In genomic region chr17:47936591-47936990, GRCm38 (mm10) we compare ENCODE assay signal across 21 mouse cellular contexts. TPM values are rescaled to one million over a fixed set of nuclear protein-coding genes. Genes with fewer than 3 reads are reported as not detected.
A peak's percentile ranks its signal among the peaks of the same experiment; 100 is the strongest.
DNase-seq lines count a peak whose midpoint lies in the region; ATAC-seq and TF ChIP-seq lines count a peak whose summit lies in the region.
"Had no signal": no experiment of that assay in that cellular context is flagged by ENCODE, and none has a peak within 500 bp of the region (broad histone marks: within the 10 kb centered on the region; RNA-seq: fewer than 3 reads in every experiment).

No protein-coding gene starts in this region.

- TF ChIP-seq CTCF in liver, adult 2 months (IDR thresholded peaks at IDR 0.05; ENCODE audit: low read depth, low read length) = no peak
- TF ChIP-seq CTCF in liver, postnatal 0 days (IDR thresholded peaks at IDR 0.05; ENCODE audit: low read depth) = no peak

- no peaks in the 10 kb centered on the region for H3K36me3 ChIP-seq in liver, adult 2 months (ENCODE audit: control insufficient read depth, insufficient read depth, low read length)
- H3K36me3 ChIP-seq in liver, embryonic 12.5 days = no peaks in the 10 kb centered on the region
- no peaks in the 10 kb centered on the region for H3K36me3 ChIP-seq in liver, postnatal 0 days (replicated peaks; ENCODE audit: insufficient read depth, low read length)
- H3K36me3 ChIP-seq: G1E had no signal

- no peak for TF ChIP-seq EP300 in liver, postnatal 0 days (IDR thresholded peaks at IDR 0.05; ENCODE audit: low read depth)

- H3K27me3 ChIP-seq in liver, adult 2 months (ENCODE audit: control insufficient read depth, insufficient read depth, low read length) = no peaks in the 10 kb centered on the region
- peaks cover 4% of the 10 kb centered on the region; the same call in 1 of the 2 replicates for H3K27me3 ChIP-seq in liver, embryonic 12.5 days (replicated peaks)
- H3K27me3 ChIP-seq in liver, postnatal 0 days (ENCODE audit: insufficient read depth, low read length) = no peaks in the 10 kb centered on the region
- H3K27me3 ChIP-seq: CH12.LX had no signal

- H3K4me1 ChIP-seq in liver, adult 2 months (ENCODE audit: control insufficient read depth, insufficient read depth, low read length) = no peaks in the 10 kb centered on the region
- no peaks in the 10 kb centered on the region for H3K4me1 ChIP-seq in liver, embryonic 12.5 days
- no peaks in the 10 kb centered on the region; the same call in 1 of the 2 replicates for H3K4me1 ChIP-seq in liver, postnatal 0 days (ENCODE audit: insufficient read depth)

- no peaks in the 10 kb centered on the region for H3K79me2 ChIP-seq in liver, adult 2 months (ENCODE audit: control insufficient read depth, insufficient read depth, low read length)

- 58% methylated on average over 4 of the region's 4 CpGs for WGBS in liver, adult 2 months
- 76% methylated on average over 4 of the region's 4 CpGs for WGBS in liver, embryonic 12.5 days (ENCODE audit: insufficient replicate concordance)
- WGBS in liver, postnatal 0 days (ENCODE audit: insufficient replicate concordance) = 81% methylated on average over 4 of the region's 4 CpGs

- no peak overlapping the region for H3K9ac ChIP-seq in liver, adult 2 months (ENCODE audit: low read depth, low read length)
- H3K9ac ChIP-seq in liver, embryonic 12.5 days = no peak overlapping the region
- no peak overlapping the region for H3K9ac ChIP-seq in liver, postnatal 0 days (replicated peaks)

- no peak overlapping the region for H3K4me2 ChIP-seq in liver, embryonic 12.5 days
- H3K4me2 ChIP-seq in liver, postnatal 0 days (ENCODE audit: low read depth, low read length) = no peak overlapping the region

- peak; percentile 52 for DNase-seq in liver, adult 2 months (ENCODE audit: extremely low read depth, low read depth, low spot score)
- no peak for DNase-seq in liver, postnatal 0 days
- no peak for DNase-seq in liver
- peak; percentile 67 for DNase-seq in fat pad, adult 2 months (ENCODE audit: extremely low read depth, low read depth, low spot score)
- no peak for DNase-seq in cerebellum, adult 18-20 months
- DNase-seq: adrenal gland, adult 2 months; adrenal gland, adult 8-10 months; adrenal gland, postnatal 10 days; adrenal gland, postnatal 14 days; adrenal gland, postnatal 25 days; adrenal gland, postnatal 36 days; B cell, adult 2 months; cerebellum, adult 11 months; cerebellum, adult 11-12 months; cerebellum, adult 2 months had no signal

- TF ChIP-seq POLR2A in liver, adult 2 months (IDR thresholded peaks at IDR 0.05; ENCODE audit: extremely low read depth, insufficient read depth, low read length) = no peak

- H3K4me3 ChIP-seq in liver, adult 2 months (ENCODE audit: insufficient read depth, low read depth, low read length) = no peak overlapping the region
- no peak overlapping the region for H3K4me3 ChIP-seq in liver, embryonic 12.5 days
- H3K4me3 ChIP-seq in liver, postnatal 0 days (ENCODE audit: low read depth, low read length) = no peak overlapping the region

- no peaks in the 10 kb centered on the region for H3K9me3 ChIP-seq in liver, embryonic 12.5 days (replicated peaks)
- no peaks in the 10 kb centered on the region for H3K9me3 ChIP-seq in liver, postnatal 0 days (ENCODE audit: low read length)

- H3K27ac ChIP-seq in liver, adult 2 months (replicated peaks; ENCODE audit: insufficient read depth, low read depth, low read length) = no peak overlapping the region
- H3K27ac ChIP-seq in liver, embryonic 12.5 days = no peak overlapping the region
- H3K27ac ChIP-seq in liver, postnatal 0 days (ENCODE audit: low read depth) = no peak overlapping the region

- no peak for ATAC-seq in liver, embryonic 12.5 days
- ATAC-seq in liver, postnatal 0 days = peak; percentile 44
- ATAC-seq: activated CD4-positive, CD25-positive, alpha-beta regulatory T cell, adult 4 months; CD4-positive, CD25-positive, alpha-beta regulatory T cell, adult 4 months; Patski had no signal

RNA-seq across cellular contexts. Expression of gene Foxp4, which starts 12.1 kb away (rescaled TPM):
- 2.0 and 4.1 TPM in 2 replicates for total RNA-seq in liver, adult 2 months (2014; rRNA removed)
- polyA plus RNA-seq in liver, adult 2 months (2012; rRNA removed) = 18.5 and 24.6 TPM in 2 replicates
- polyA plus RNA-seq in liver, embryonic 12.5 days (2016; fragmentation: Nextera tagmentation; extraction: Ambion mirVana) = 13.7 and 13.9 TPM in 2 replicates
- 5.9 and 6.2 TPM in 2 replicates for polyA plus RNA-seq in liver, postnatal 0 days (2015; fragmentation: Nextera tagmentation; extraction: Ambion mirVana)

Comparison
In these comparisons a context has a peak if more than half of its experiments do, and no peak if none do; other contexts are left out.
1. DNase-seq: peak in liver, adult 2 months (single experiment) and fat pad, adult 2 months (single experiment); none in liver, postnatal 0 days (single experiment), liver (single experiment) and cerebellum, adult 18-20 months (0 of 2).